Mouse (Mus musculus) cerebellum, postnatal 25 days (tissue): ENCODE measurements around the gene Cyp2b10.
"Not testable (repeated sequence)": the region's sequence is repeated elsewhere in the genome, so short reads cannot be mapped to it uniquely, and the experiment has no call there.

Experiments used
- DNase-seq, 2 experiments: peaks; one replicate each; pipeline ENCODE4 v3.0.0; 2021; ENCODE audit warnings: mixed read lengths in 2 of 2

Cyp2b10 gene

DNA sequence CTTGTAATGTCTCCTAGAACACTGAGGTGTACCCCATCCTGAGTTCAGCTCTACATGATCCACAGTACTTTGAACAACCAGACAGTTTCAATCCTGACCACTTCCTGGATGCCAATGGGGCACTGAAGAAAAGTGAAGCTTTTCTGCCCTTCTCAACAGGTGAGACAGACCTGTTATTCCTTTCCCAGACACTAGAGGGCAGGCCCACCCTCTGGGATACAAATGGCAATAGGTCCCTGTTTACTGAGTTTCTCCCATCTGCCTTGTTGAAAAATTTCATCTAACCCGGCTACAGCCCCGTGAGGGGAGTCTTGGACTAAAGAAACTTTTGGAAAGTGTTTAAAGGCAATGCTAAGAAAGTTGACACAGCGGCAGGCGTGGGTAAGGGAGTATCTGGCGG is 19.9 kb downstream of the Cyp2b10 start:
- DNase-seq, result not testable (repeated sequence)

DNA sequence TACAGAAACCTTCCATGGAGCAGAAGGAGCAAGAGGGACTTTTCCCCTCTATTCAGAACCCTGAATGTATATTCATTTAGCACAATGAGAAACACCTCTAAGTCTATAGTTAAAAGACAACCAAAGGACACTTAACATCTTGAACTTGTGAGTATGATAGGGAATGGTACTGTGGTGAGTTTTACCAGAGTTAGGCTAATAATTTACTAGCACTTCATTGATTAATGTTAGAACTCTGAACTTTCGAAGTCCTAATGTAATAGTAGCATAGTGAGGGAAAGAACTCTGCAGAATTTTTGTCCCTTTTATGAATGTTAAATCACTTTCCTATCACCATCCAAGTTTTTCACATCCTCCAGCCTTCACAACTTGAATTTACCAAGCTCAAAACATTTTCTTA is 22.0 kb downstream of the Cyp2b10 start:
- no peak for DNase-seq

DNA sequence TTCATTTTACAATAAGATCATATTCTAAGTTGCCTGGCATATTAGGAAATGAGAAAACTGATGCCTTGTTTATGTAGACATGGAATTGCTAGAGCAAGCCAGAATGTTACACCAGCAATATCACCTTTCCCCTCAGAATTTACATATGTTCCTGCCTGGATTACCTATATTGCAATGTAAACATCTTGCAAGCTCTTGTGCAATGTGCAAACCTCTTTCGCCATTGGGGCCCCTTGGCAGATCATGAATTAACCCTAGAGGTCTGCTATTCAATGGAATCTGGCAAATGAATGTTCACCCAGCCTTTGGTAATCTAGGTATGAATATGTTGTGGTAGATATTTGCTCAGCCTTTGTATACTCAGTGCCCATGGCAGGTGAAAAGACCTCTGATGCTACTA is 47.9 kb downstream of the Cyp2b10 start:
- no peak for DNase-seq
